Mouse (Mus musculus) testis, adult 2 months (tissue): ENCODE results near the gene Ylpm1. TPM values are rescaled to one million over a fixed set of nuclear protein-coding genes. Genes with fewer than 3 reads are reported as not detected.

Experiments
- H3K27ac ChIP-seq: fragments of 200-500 bp; 2 replicates; pipeline ENCODE4 v1.5.1; 2012; ENCODE audit warnings: low read depth, low read length; ENCODE audit not compliant: control insufficient read depth, insufficient read depth
- H3K27me3 ChIP-seq: fragments of 200-500 bp; 2 replicates; pipeline ENCODE4 v1.6.1; 2012; ENCODE audit warnings: mild to moderate bottlenecking, low read length, moderate library complexity; ENCODE audit not compliant: control insufficient read depth, insufficient read depth
- H3K36me3 ChIP-seq: fragments of 200-500 bp; 2 replicates; pipeline ENCODE4 v1.6.1; 2012; ENCODE audit warnings: mild to moderate bottlenecking, low read length; ENCODE audit not compliant: control insufficient read depth, insufficient read depth
- H3K4me1 ChIP-seq: fragments of 200-500 bp; 2 replicates; pipeline ENCODE4 v1.6.1; 2012; ENCODE audit warnings: low read length; ENCODE audit not compliant: control insufficient read depth, insufficient read depth
- H3K4me3 ChIP-seq: fragments of 200-500 bp; 2 replicates; pipeline ENCODE4 v1.5.1; 2012; ENCODE audit warnings: low read depth, mild to moderate bottlenecking, low read length, moderate library complexity, mixed read lengths; ENCODE audit not compliant: control insufficient read depth
- CTCF ChIP-seq: fragments of 200-500 bp; IDR thresholded peaks from 2 replicates; pipeline ENCODE4 v1.5.1; 2012; ENCODE audit warnings: low read depth, mild to moderate bottlenecking, inconsistent platforms, low read length, moderate library complexity; ENCODE audit not compliant: control insufficient read depth, insufficient read depth, insufficient replicate concordance
- POLR2A ChIP-seq: fragments of 200-500 bp; IDR thresholded peaks from 2 replicates; pipeline ENCODE4 v1.6.1; 2012; ENCODE audit warnings: low read depth, mild to moderate bottlenecking, inconsistent platforms, low read length, moderate library complexity; ENCODE audit not compliant: control insufficient read depth
- polyA plus RNA-seq: library from polyadenylated mRNA; depleted of rRNA; stranded (reverse); fragments of >200 nt; gene quantifications from 2 replicates; pipeline ENCODE4 v1.2.3, GENCODE M21; 2012; rRNA removed

Ylpm1 gene
- polyA plus RNA-seq = 38.5 and 47.1 TPM in 2 replicates

DNA sequence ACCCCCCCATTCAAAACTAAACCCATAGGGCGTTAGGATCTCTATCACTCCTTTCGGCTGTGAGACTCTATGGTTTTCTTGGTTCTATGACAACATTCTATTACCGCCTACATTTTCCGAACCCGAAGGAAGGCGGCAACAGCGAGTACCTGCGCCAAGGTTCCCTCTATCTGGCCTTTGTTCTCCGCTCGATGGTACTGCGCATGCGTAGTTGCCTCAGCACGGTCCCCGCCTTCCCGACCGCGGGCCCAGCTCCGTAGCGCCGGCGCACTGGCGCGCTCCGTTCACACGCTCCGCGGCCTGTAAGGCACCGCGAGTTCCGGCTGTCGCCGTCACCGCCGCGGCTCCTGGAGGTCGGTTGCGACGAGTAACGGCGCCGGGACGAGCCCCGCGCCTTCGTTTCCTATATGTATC, at the start of gene Ylpm1:
Ylpm1 (plus strand) TSS at position 239 of the 414 bp plus-strand sequence.
- peak; percentile 70; the same call in 1 of the 2 replicates for TF ChIP-seq CTCF
- peak; percentile 97 for TF ChIP-seq POLR2A
- Histone ChIP-seq H3K4me1 (peaks cover 3% of the 10 kb centered on the region; the same call in 1 of the 2 replicates), H3K36me3 (no peaks in the 10 kb centered on the region; the same call in 1 of the 2 replicates), H3K27me3 (no peaks in the 10 kb centered on the region), H3K27ac (peak within 1 kb of the TSS; percentile 84), H3K4me3 (peak within 1 kb of the TSS; percentile 92)

DNA sequence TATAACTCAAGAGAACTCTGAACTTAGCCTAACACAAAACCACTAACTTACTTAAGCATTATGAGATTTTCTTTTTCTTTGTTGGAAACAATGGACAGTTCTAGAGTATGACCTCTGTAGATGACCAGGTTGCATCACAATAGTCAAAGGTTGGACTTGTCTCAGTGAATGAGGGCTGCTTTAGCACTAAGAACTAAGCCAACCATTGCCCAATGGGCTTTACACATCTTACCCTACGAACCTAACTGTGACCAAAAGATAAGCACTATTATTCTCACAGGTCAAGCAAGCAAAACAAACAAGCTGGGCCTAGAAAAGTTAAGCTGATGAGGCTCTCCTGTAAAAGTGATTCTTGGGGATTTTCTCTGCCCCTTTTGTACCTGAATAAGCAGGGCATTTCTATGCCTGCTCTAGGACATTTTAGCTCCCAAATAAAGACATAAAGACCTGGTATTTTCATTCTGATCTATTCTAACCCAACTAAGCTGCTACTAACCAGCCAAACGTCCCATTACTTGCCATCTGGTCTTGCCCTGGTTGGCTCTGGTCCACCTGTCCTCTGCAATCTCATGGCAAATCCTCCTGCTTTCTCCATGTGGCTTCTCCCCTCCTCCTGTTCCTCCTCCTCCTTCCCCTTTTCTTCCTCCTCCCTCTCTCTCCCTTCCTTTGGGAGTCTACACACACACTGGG, 48.1 kb upstream of the Ylpm1 start:
- no peaks in the 10 kb centered on the region for H3K36me3 ChIP-seq
- TF ChIP-seq CTCF (no peak), POLR2A (no peak)
- peaks cover 2% of the 10 kb centered on the region; the same call in 1 of the 2 replicates for H3K4me1 ChIP-seq
- 0 out of 2 replicates have a peak overlapping the region, but pooled peaks have one; percentile 17 for H3K27ac ChIP-seq
- no peaks in the 10 kb centered on the region for H3K27me3 ChIP-seq
- H3K4me3 ChIP-seq = no peak overlapping the region

GRCm38 (mm10) chr12:84948584-84949285, 47.4 kb upstream of the Ylpm1 start:
- H3K27me3 ChIP-seq = no peaks in the 10 kb centered on the region
- no peak overlapping the region for H3K4me3 ChIP-seq
- TF ChIP-seq POLR2A (no peak), CTCF (no peak)
- no peaks in the 10 kb centered on the region for H3K36me3 ChIP-seq
- 0 out of 2 replicates have a peak, but pooled peaks cover 2% of the 10 kb centered on the region for H3K4me1 ChIP-seq
- 0 out of 2 replicates have a peak overlapping the region, but pooled peaks have one; percentile 17 for H3K27ac ChIP-seq

DNA sequence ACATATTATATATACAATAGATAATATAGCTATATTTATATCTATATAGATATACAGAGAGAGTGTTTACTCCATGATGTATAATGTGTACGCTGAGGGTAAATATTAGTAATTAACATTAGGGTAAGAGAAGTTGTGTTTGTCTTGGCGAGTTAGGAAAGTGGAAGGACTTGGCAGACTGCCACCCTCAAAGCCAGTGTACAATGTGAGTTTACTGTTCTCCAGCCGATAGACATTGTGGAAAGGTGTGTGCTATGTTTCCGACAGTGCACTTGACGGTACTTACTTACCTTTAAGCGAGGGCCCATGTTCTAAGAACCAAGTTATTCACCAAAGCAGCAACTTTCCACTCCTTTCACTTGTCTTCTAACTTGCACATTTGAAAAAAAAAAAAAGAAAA, 45.4 kb upstream of the Ylpm1 start:
- H3K27me3 ChIP-seq = no peaks in the 10 kb centered on the region
- H3K36me3 ChIP-seq = no peaks in the 10 kb centered on the region
- no peak overlapping the region for H3K4me3 ChIP-seq
- 0 out of 2 replicates have a peak, but pooled peaks cover 2% of the 10 kb centered on the region for H3K4me1 ChIP-seq
- no peak overlapping the region for H3K27ac ChIP-seq
- TF ChIP-seq CTCF (no peak), POLR2A (no peak)

DNA sequence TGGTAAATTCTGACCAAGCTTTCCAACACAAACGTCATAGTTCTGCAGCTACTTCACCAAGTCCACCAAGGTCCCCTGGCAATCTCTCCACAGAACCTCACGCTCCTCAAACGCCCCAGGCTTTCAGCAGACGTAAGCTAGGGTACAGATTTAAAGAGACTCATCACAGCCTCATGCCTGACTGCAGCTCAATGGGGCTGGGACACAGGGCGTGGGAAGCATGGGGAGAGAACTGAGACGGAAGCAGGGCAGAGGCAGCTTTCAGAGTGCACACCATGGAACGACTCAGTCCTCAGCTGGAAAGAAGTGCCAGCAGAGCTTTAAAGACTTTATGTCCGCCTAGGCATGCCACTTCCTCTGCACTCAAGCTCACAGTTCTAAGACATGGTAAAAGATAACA, 44.6 kb upstream of the Ylpm1 start:
- Histone ChIP-seq H3K4me3 (no peak overlapping the region), H3K36me3 (no peaks in the 10 kb centered on the region), H3K4me1 (0 out of 2 replicates have a peak, but pooled peaks cover 2% of the 10 kb centered on the region), H3K27me3 (no peaks in the 10 kb centered on the region), H3K27ac (no peak overlapping the region)
- TF ChIP-seq CTCF (no peak), POLR2A (no peak)

DNA sequence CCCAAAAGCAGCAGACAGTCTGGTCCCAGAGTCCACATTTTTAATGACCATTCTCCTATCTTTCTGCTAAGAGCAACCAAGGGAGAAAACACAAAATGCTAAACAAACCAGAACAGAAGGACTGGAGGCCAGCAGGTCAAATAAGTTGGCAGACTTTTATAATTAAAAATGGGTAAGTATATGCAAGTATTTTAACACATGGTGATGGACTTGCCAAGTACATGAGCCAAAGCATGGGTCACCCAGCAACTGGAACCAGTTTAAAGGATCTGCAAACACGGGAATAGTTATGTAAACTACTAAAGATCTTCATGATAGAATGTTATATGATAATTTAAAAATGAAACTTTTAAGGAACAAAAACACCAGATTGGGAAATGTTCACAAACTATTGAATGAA, 43.8 kb upstream of the Ylpm1 start:
- TF ChIP-seq POLR2A = no peak
- TF ChIP-seq CTCF = no peak
- Histone ChIP-seq H3K27ac (no peak overlapping the region), H3K27me3 (no peaks in the 10 kb centered on the region), H3K4me1 (0 out of 2 replicates have a peak, but pooled peaks cover 2% of the 10 kb centered on the region), H3K36me3 (no peaks in the 10 kb centered on the region), H3K4me3 (no peak overlapping the region)

GRCm38 (mm10) chr12:84956317-84956716, 39.8 kb upstream of the Ylpm1 start:
- Histone ChIP-seq H3K27ac (no peak overlapping the region), H3K36me3 (no peaks in the 10 kb centered on the region), H3K4me1 (no peaks in the 10 kb centered on the region), H3K27me3 (no peaks in the 10 kb centered on the region), H3K4me3 (no peak overlapping the region)
- TF ChIP-seq CTCF = no peak
- TF ChIP-seq POLR2A = no peak
